Mouse (Mus musculus): ENCODE data around the gene Nfatc2. TPM values are rescaled to one million over a fixed set of nuclear protein-coding genes. Genes with fewer than 3 reads are reported as not detected.

Nfatc2 gene
- total RNA-seq, 2 experiments from 2014 or later: 11.8 to 15.0 TPM

- intact Hi-C loops (cut with DNase I): no loop called here
These were observed 86.0 kb downstream of the Nfatc2 start for GRCm38 (mm10) chr2:168515466-168515865.

GRCm38 (mm10) chr2:168514131-168514530, 87.3 kb downstream of the Nfatc2 start:
- intact Hi-C loops (cut with DNase I): no loop called here

More at GRCm38 (mm10) chr2:168515466-168515865, 86.0 kb downstream of the Nfatc2 start:
- DNase-seq (ENCODE audit: low spot score in 2 of 2): no peak

GRCm38 (mm10) chr2:168511529-168511928, 89.9 kb downstream of the Nfatc2 start:
- DNase-seq (ENCODE audit: low spot score in 2 of 2): no peak
- intact Hi-C loops (cut with DNase I): no loop called here

More at GRCm38 (mm10) chr2:168514131-168514530, 87.3 kb downstream of the Nfatc2 start:
- no peak for DNase-seq (ENCODE audit: low spot score in 2 of 2)

- no peak for DNase-seq (ENCODE audit: low spot score in 2 of 2)
- intact Hi-C loops (cut with DNase I): no loop called here
These were observed 92.8 kb downstream of the Nfatc2 start for GRCm38 (mm10) chr2:168508469-168509198.

- no peak for DNase-seq (ENCODE audit: low spot score in 2 of 2)
- intact Hi-C loops (cut with DNase I): no loop called here
These were observed 96.8 kb downstream of the Nfatc2 start for GRCm38 (mm10) chr2:168504431-168505182.

- intact Hi-C loops (cut with DNase I): no loop called here
These were observed 97.7 kb downstream of the Nfatc2 start for GRCm38 (mm10) chr2:168503735-168504134.

GRCm38 (mm10) chr2:168500750-168501149, 100.7 kb downstream of the Nfatc2 start:
- intact Hi-C loops (cut with DNase I): no loop called here
- DNase-seq (ENCODE audit: low spot score in 2 of 2): no peak

More at GRCm38 (mm10) chr2:168503735-168504134, 97.7 kb downstream of the Nfatc2 start:
- peak; percentile 27 to 33 for DNase-seq (ENCODE audit: low spot score in 2 of 2)

- DNase-seq (ENCODE audit: low spot score in 2 of 2): peak in 1 of 2 experiments; percentile 25
- intact Hi-C loops (cut with DNase I): no loop called here
These were observed 101.2 kb downstream of the Nfatc2 start for GRCm38 (mm10) chr2:168500244-168500643.

- peak in 1 of 2 experiments; percentile 43 for DNase-seq (ENCODE audit: low spot score in 2 of 2)
These were observed 109.7 kb downstream of the Nfatc2 start for GRCm38 (mm10) chr2:168491791-168492190.

GRCm38 (mm10) chr2:168489953-168490352, 111.5 kb downstream of the Nfatc2 start:
- intact Hi-C loops (cut with DNase I): no loop called here
- DNase-seq (ENCODE audit: low spot score in 2 of 2): no peak

More at GRCm38 (mm10) chr2:168491791-168492190, 109.7 kb downstream of the Nfatc2 start:
- intact Hi-C loops (cut with DNase I): no loop called here

- intact Hi-C loops (cut with DNase I): no loop called here
These were observed 113.1 kb downstream of the Nfatc2 start for GRCm38 (mm10) chr2:168488158-168488925.

GRCm38 (mm10) chr2:168481121-168481520, 120.3 kb downstream of the Nfatc2 start:
- DNase-seq (ENCODE audit: low spot score in 2 of 2): no peak
- intact Hi-C loops (cut with DNase I): no loop called here

More at GRCm38 (mm10) chr2:168488158-168488925, 113.1 kb downstream of the Nfatc2 start:
- no peak for DNase-seq (ENCODE audit: low spot score in 2 of 2)

- no peak for DNase-seq (ENCODE audit: low spot score in 2 of 2)
- intact Hi-C loops (cut with DNase I): no loop called here
These were observed 120.8 kb downstream of the Nfatc2 start for GRCm38 (mm10) chr2:168480692-168481091.

GRCm38 (mm10) chr2:168479930-168480329, 121.5 kb downstream of the Nfatc2 start:
- peak; percentile 84 to 90 for DNase-seq (ENCODE audit: low spot score in 2 of 2)
- intact Hi-C loops (cut with DNase I): no loop called here

- intact Hi-C loops (cut with DNase I): no loop called here
- DNase-seq (ENCODE audit: low spot score in 2 of 2): no peak
These were observed 123.0 kb downstream of the Nfatc2 start for GRCm38 (mm10) chr2:168478431-168478830.

- intact Hi-C loops (cut with DNase I): no loop called here
- no peak for DNase-seq (ENCODE audit: low spot score in 2 of 2)
These were observed 128.0 kb downstream of the Nfatc2 start for GRCm38 (mm10) chr2:168473496-168473895.

- intact Hi-C loops (cut with DNase I): no loop called here
- DNase-seq (ENCODE audit: low spot score in 2 of 2): peak; percentile 48 to 59
These were observed 128.6 kb downstream of the Nfatc2 start for GRCm38 (mm10) chr2:168472899-168473298.

GRCm38 (mm10) chr2:168469032-168469431, 132.4 kb downstream of the Nfatc2 start:
- DNase-seq (ENCODE audit: low spot score in 2 of 2): peak; percentile 80 to 82
- intact Hi-C loops (cut with DNase I): loop anchor here (1.0 kb wide), 1 partner anchor 160 kb away; no protein-coding TSS in a partner anchor

GRCm38 (mm10) chr2:168467166-168467565, 134.3 kb downstream of the Nfatc2 start:
- intact Hi-C loops (cut with DNase I): no loop called here

GRCm38 (mm10) chr2:168466066-168466465, 135.4 kb downstream of the Nfatc2 start:
- no peak for DNase-seq (ENCODE audit: low spot score in 2 of 2)
- intact Hi-C loops (cut with DNase I): no loop called here

More at GRCm38 (mm10) chr2:168467166-168467565, 134.3 kb downstream of the Nfatc2 start:
- no peak for DNase-seq (ENCODE audit: low spot score in 2 of 2)

Data from left cerebral cortex, postnatal 14 days (tissue).